Mouse (Mus musculus): Measurements from ENCODE around the gene Ly6g5b. TPM values are rescaled to one million over a fixed set of nuclear protein-coding genes. Genes with fewer than 3 reads are reported as not detected.
A peak's percentile ranks its signal among the peaks of the same experiment; 100 is the strongest.

The Ly6g5b gene
- polyA plus RNA-seq, 1 experiment = 1.0 TPM

- Histone ChIP-seq H3K27ac (ENCODE audit: insufficient read depth, low read depth, low read length) (no peak overlapping the region), H3K4me3 (ENCODE audit: insufficient read depth, low read depth, low read length) (no peak overlapping the region), H3K27me3 (replicated peaks; ENCODE audit: control insufficient read depth, insufficient read depth, low read length) (no peaks in the 10 kb centered on the region), H3K36me3 (ENCODE audit: control insufficient read depth, insufficient read depth, low read length) (peaks cover 3% of the 10 kb centered on the region), H3K4me1 (ENCODE audit: control insufficient read depth, insufficient read depth, low read length) (no peaks in the 10 kb centered on the region)
- DNase-seq = no peak
- 86% methylated on average over 12 of the region's 12 CpGs for WGBS
- TF ChIP-seq CTCF (conservative IDR thresholded peaks at IDR 0.05; ENCODE audit: insufficient read depth, insufficient read length, low read depth, low read length) = no peak
- TF ChIP-seq POLR2A (IDR thresholded peaks at IDR 0.05; ENCODE audit: low read depth, low read length) = no peak
Measured at GRCm38 (mm10) chr17:35096597-35096996, 18.6 kb downstream of the Ly6g5b start.

GRCm38 (mm10) chr17:35094475-35095365 is 20.5 kb downstream of the Ly6g5b start:
- Histone ChIP-seq H3K4me3 (ENCODE audit: insufficient read depth, low read depth, low read length) (no peak overlapping the region), H3K4me1 (ENCODE audit: control insufficient read depth, insufficient read depth, low read length) (peaks cover 5% of the 10 kb centered on the region; the same call in 1 of the 2 replicates), H3K27me3 (replicated peaks; ENCODE audit: control insufficient read depth, insufficient read depth, low read length) (no peaks in the 10 kb centered on the region), H3K36me3 (ENCODE audit: control insufficient read depth, insufficient read depth, low read length) (peaks cover 3% of the 10 kb centered on the region), H3K27ac (ENCODE audit: insufficient read depth, low read depth, low read length) (no peak overlapping the region)
- WGBS = 88% methylated on average over 15 of the region's 15 CpGs
- no peak for DNase-seq
- no peak for TF ChIP-seq CTCF (conservative IDR thresholded peaks at IDR 0.05; ENCODE audit: insufficient read depth, insufficient read length, low read depth, low read length)
- TF ChIP-seq POLR2A (IDR thresholded peaks at IDR 0.05; ENCODE audit: low read depth, low read length) = no peak

- H3K36me3 ChIP-seq (ENCODE audit: control insufficient read depth, insufficient read depth, low read length) = peaks cover 3% of the 10 kb centered on the region
- TF ChIP-seq CTCF (conservative IDR thresholded peaks at IDR 0.05; ENCODE audit: insufficient read depth, insufficient read length, low read depth, low read length) (no peak), POLR2A (IDR thresholded peaks at IDR 0.05; ENCODE audit: low read depth, low read length) (no peak)
- no peak overlapping the region for H3K27ac ChIP-seq (ENCODE audit: insufficient read depth, low read depth, low read length)
- H3K4me1 ChIP-seq (ENCODE audit: control insufficient read depth, insufficient read depth, low read length) = peaks cover 5% of the 10 kb centered on the region; the same call in 1 of the 2 replicates
- no peak for DNase-seq
- 75% methylated on average over 14 of the region's 14 CpGs for WGBS
- H3K4me3 ChIP-seq (ENCODE audit: insufficient read depth, low read depth, low read length) = no peak overlapping the region
- no peaks in the 10 kb centered on the region for H3K27me3 ChIP-seq (replicated peaks; ENCODE audit: control insufficient read depth, insufficient read depth, low read length)
Measured at GRCm38 (mm10) chr17:35092403-35093198, 22.6 kb downstream of the Ly6g5b start.

GRCm38 (mm10) chr17:35090166-35090932 is 24.9 kb downstream of the Ly6g5b start:
- Histone ChIP-seq H3K27me3 (replicated peaks; ENCODE audit: control insufficient read depth, insufficient read depth, low read length) (no peaks in the 10 kb centered on the region), H3K4me1 (ENCODE audit: control insufficient read depth, insufficient read depth, low read length) (peaks cover 5% of the 10 kb centered on the region; the same call in 1 of the 2 replicates), H3K4me3 (ENCODE audit: insufficient read depth, low read depth, low read length) (peak overlapping the region; percentile 34), H3K27ac (ENCODE audit: insufficient read depth, low read depth, low read length) (peak overlapping the region; percentile 100; the same call in 1 of the 2 replicates), H3K36me3 (ENCODE audit: control insufficient read depth, insufficient read depth, low read length) (peaks cover 3% of the 10 kb centered on the region; the same call in 1 of the 2 replicates)
- TF ChIP-seq CTCF (conservative IDR thresholded peaks at IDR 0.05; ENCODE audit: insufficient read depth, insufficient read length, low read depth, low read length) (no peak), POLR2A (IDR thresholded peaks at IDR 0.05; ENCODE audit: low read depth, low read length) (no peak)
- WGBS = 55% methylated on average over 8 of the region's 8 CpGs
- DNase-seq = no peak

- peak; percentile 96 for DNase-seq
- Histone ChIP-seq H3K4me3 (ENCODE audit: insufficient read depth, low read depth, low read length) (peak within 1 kb of the TSS; percentile 96), H3K4me1 (ENCODE audit: control insufficient read depth, insufficient read depth, low read length) (peaks cover 5% of the 10 kb centered on the region; the same call in 1 of the 2 replicates), H3K27ac (ENCODE audit: insufficient read depth, low read depth, low read length) (peak within 1 kb of the TSS; percentile 100), H3K27me3 (replicated peaks; ENCODE audit: control insufficient read depth, insufficient read depth, low read length) (no peaks in the 10 kb centered on the region), H3K36me3 (ENCODE audit: control insufficient read depth, insufficient read depth, low read length) (peaks cover 3% of the 10 kb centered on the region; the same call in 1 of the 2 replicates)
- no peak for TF ChIP-seq CTCF (conservative IDR thresholded peaks at IDR 0.05; ENCODE audit: insufficient read depth, insufficient read length, low read depth, low read length)
- peak; percentile 59 for TF ChIP-seq POLR2A (IDR thresholded peaks at IDR 0.05; ENCODE audit: low read depth, low read length)
- 2% methylated on average over 67 of the region's 67 CpGs for WGBS
Measured at GRCm38 (mm10) chr17:35088825-35089644, 26.2 kb downstream of the Ly6g5b start, which contains the start of gene Abhd16a. Abhd16a (plus strand) TSS chr17:35089263.

- Histone ChIP-seq H3K4me1 (ENCODE audit: control insufficient read depth, insufficient read depth, low read length) (peaks cover 5% of the 10 kb centered on the region; the same call in 1 of the 2 replicates), H3K27ac (ENCODE audit: insufficient read depth, low read depth, low read length) (no peak overlapping the region), H3K27me3 (replicated peaks; ENCODE audit: control insufficient read depth, insufficient read depth, low read length) (no peaks in the 10 kb centered on the region), H3K4me3 (ENCODE audit: insufficient read depth, low read depth, low read length) (no peak overlapping the region), H3K36me3 (ENCODE audit: control insufficient read depth, insufficient read depth, low read length) (peaks cover 3% of the 10 kb centered on the region; the same call in 1 of the 2 replicates)
- no peak for DNase-seq
- 53% methylated on average over 2 of the region's 2 CpGs for WGBS
- TF ChIP-seq CTCF (conservative IDR thresholded peaks at IDR 0.05; ENCODE audit: insufficient read depth, insufficient read length, low read depth, low read length) (no peak), POLR2A (IDR thresholded peaks at IDR 0.05; ENCODE audit: low read depth, low read length) (no peak)
Measured at GRCm38 (mm10) chr17:35088151-35088550, 27.1 kb downstream of the Ly6g5b start.

All from kidney, adult 2 months (tissue).